Mouse (Mus musculus) neural tube, embryonic 13.5 days (tissue): ENCODE results near the gene Mrps35. TPM values are rescaled to one million over a fixed set of nuclear protein-coding genes. Genes with fewer than 3 reads are reported as not detected.

ENCODE experiments used
- ATAC-seq: fragments of 200-750 bp; cut with Nextera tagmentation; 2 replicates; pipeline ENCODE4 v1.8.0; 2017; ENCODE audit warnings: low read depth, mild to moderate bottlenecking, moderate TSS enrichment, moderate library complexity
- H3K27ac ChIP-seq: fragments of 300-500 bp; sonication (generic); replicated peaks from 2 replicates; pipeline ENCODE4 v1.5.1; 2015; ENCODE audit warnings: moderate library complexity, mild to moderate bottlenecking, inconsistent platforms
- H3K27me3 ChIP-seq: fragments of 300-500 bp; sonication (generic); 2 replicates; pipeline ENCODE4 v1.6.1; 2015; ENCODE audit warnings: mild to moderate bottlenecking, inconsistent platforms
- H3K36me3 ChIP-seq: fragments of 300-500 bp; sonication (generic); 2 replicates; pipeline ENCODE4 v1.6.1; 2015; ENCODE audit warnings: mild to moderate bottlenecking, inconsistent platforms
- H3K4me1 ChIP-seq: fragments of 300-500 bp; sonication (generic); replicated peaks from 2 replicates; pipeline ENCODE4 v1.6.1; 2015; ENCODE audit warnings: inconsistent platforms
- H3K4me2 ChIP-seq: fragments of 300-500 bp; sonication (generic); 2 replicates; pipeline ENCODE4 v1.6.1; 2015; ENCODE audit warnings: inconsistent platforms, mild to moderate bottlenecking, moderate library complexity
- H3K4me3 ChIP-seq: fragments of 300-500 bp; sonication (generic); 2 replicates; pipeline ENCODE4 v1.5.1; 2015; ENCODE audit warnings: mild to moderate bottlenecking, inconsistent platforms
- H3K9ac ChIP-seq: fragments of 300-500 bp; sonication (generic); 2 replicates; pipeline ENCODE4 v1.6.1; 2015; ENCODE audit warnings: moderate library complexity, mild to moderate bottlenecking, inconsistent platforms
- H3K9me3 ChIP-seq: fragments of 300-500 bp; sonication (generic); 2 replicates; pipeline ENCODE4 v1.6.1; 2016; ENCODE audit warnings: inconsistent platforms
- WGBS: fragments of 180-500 bp; shearing (Covaris S2); methylation state at CpG from one replicate; pipeline ENCODE4 v1.1.7; 2015; 5-methylcytosine and 5-hydroxymethylcytosine counted together
- polyA plus RNA-seq: library from polyadenylated mRNA; unstranded; fragments of >200 nt; fragmentation: Nextera tagmentation; extraction: Ambion mirVana; gene quantifications from 2 replicates; pipeline ENCODE4 v1.2.1, GENCODE M21; 2015

Gene Mrps35
- polyA plus RNA-seq, result 73.2 and 80.5 TPM in 2 replicates

DNA sequence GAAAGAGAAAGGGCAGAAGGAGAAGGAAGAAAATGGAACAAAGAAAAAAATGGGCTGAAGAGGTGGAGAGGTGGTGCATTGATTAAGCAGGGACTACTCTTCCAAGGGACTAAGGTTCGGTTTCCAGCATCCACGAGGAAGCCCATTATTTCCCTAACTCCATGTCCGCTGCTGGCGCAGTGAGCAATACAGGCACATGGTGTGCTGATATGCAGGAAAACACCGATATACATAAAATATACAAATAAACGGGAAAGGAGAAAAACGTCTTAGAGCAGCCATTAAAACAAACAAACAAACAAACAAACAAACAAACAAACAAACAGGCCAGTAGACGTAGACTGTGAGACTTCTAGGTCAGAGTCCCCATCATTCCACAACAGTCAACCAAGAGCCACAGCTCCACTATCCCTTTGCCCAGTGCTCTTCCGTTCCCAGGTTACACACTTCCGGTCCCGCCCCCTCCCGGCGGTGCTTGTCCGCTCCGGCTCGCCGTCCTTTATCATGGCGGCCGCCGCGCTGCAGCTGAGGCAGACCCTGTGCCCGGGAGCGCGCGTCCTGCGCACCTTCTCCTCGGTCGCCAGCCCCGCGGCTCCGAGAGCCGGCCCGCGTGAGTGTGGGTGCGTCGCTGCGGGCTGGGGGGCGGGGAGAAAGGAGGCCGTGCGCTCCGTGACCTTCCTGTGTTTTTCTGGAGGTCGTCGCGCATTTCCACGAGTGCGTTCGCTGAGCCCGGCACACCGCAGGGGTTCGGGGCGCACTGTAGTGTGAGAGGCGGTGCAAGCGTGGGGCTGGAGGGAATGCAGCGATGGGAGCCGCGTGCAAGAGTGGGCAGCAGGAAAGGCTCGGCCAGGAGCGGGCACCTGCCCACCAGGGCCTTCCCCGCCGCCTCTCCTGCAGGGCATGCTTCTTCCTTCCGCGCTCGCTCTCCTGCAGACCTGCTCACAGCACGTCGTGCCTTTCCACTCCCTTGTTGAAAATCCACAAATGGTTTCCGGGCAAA, at the start of gene Mrps35:
Mrps35 (plus strand) TSS at position 474 of the 1,000 bp plus-strand sequence.
- Histone ChIP-seq H3K27ac (peak within 1 kb of the TSS; percentile 92), H3K4me3 (peak within 1 kb of the TSS; percentile 93), H3K9ac (peak within 1 kb of the TSS; percentile 92), H3K9me3 (no peaks in the 10 kb centered on the region), H3K27me3 (peaks cover 10% of the 10 kb centered on the region), H3K36me3 (peaks cover 16% of the 10 kb centered on the region), H3K4me2 (peak within 1 kb of the TSS; percentile 77), H3K4me1 (peaks cover 28% of the 10 kb centered on the region)
- ATAC-seq, result peak; percentile 99
- 3% methylated on average over 66 of the region's 66 CpGs for WGBS

DNA sequence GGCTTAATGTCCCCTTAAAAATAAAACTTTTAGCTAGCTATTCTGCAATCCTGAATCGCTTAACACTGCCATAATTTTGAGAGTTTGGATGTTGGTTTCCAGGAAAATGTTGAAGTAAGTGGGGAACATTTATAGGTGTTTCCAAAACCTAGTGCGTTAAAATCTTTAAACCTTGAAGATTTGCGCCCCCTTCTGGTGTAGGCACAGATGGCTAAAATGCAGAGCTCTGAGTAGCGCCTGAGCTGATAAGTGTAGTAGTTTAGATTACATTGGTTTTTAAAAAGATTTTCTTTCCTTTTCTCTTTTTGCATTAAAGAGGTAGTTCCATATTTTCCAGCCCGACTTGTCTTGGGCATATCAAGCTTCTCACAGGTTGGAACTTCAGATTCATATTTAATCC, 48.3 kb upstream of the Mrps35 start:
- H3K4me1 ChIP-seq, result no peaks in the 10 kb centered on the region
- no peak overlapping the region for H3K4me3 ChIP-seq
- no peak overlapping the region for H3K9ac ChIP-seq
- no peaks in the 10 kb centered on the region for H3K9me3 ChIP-seq
- no peak overlapping the region for H3K27ac ChIP-seq
- no peak for ATAC-seq
- H3K36me3 ChIP-seq, result no peaks in the 10 kb centered on the region
- 38% methylated on average over 5 of the region's 5 CpGs for WGBS
- H3K4me2 ChIP-seq, result no peak overlapping the region
- H3K27me3 ChIP-seq, result no peaks in the 10 kb centered on the region

DNA sequence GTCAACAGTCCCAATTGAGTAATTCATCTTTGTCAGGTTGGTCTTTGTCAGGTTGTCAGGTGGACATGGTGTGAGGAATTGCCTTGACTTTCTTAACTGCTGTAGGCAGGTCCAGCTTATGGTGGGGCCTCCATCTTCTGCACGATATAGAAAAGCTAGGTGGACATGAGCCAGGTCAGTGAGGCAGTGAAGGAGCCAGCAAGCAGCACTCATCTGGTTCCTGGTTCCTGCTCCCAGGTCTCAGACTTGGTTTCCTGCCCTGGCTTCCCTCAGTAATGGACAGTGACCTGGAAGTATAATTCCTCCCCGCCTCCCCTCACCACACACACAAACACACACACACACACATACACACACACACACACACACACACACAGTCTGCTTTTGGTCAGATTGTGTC, 47.2 kb upstream of the Mrps35 start:
- no peaks in the 10 kb centered on the region for H3K9me3 ChIP-seq
- H3K4me2 ChIP-seq, result no peak overlapping the region
- no peak overlapping the region for H3K9ac ChIP-seq
- ATAC-seq, result no peak
- H3K4me1 ChIP-seq, result no peaks in the 10 kb centered on the region
- no peak overlapping the region for H3K27ac ChIP-seq
- 63% methylated on average over 2 of the region's 2 CpGs for WGBS
- no peak overlapping the region for H3K4me3 ChIP-seq
- H3K27me3 ChIP-seq, result no peaks in the 10 kb centered on the region
- H3K36me3 ChIP-seq, result no peaks in the 10 kb centered on the region

DNA sequence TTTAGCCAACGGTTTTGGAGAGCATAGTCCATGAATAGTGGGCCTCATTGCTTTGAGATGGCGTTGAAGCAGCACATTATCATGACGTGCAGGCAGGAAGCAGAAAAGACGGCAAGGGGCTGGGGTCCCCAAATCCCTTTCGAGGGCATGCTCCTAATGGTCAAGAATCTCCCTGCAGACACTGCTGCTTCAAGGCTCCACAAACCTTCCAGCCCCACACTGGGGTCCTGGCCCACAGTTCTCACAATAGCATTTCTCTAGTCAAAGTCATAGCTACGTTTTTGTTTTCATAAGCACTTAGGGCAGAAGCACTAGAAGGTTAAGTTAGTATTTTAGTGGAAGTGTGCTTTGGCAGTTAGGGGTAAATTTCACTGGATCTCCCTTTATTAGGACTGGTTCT, 46.7 kb upstream of the Mrps35 start:
- Histone ChIP-seq H3K27ac (no peak overlapping the region), H3K9me3 (no peaks in the 10 kb centered on the region), H3K4me3 (no peak overlapping the region), H3K27me3 (no peaks in the 10 kb centered on the region), H3K9ac (no peak overlapping the region), H3K36me3 (no peaks in the 10 kb centered on the region), H3K4me1 (no peaks in the 10 kb centered on the region), H3K4me2 (no peak overlapping the region)
- ATAC-seq, result no peak
- 83% methylated on average over 6 of the region's 6 CpGs for WGBS

DNA sequence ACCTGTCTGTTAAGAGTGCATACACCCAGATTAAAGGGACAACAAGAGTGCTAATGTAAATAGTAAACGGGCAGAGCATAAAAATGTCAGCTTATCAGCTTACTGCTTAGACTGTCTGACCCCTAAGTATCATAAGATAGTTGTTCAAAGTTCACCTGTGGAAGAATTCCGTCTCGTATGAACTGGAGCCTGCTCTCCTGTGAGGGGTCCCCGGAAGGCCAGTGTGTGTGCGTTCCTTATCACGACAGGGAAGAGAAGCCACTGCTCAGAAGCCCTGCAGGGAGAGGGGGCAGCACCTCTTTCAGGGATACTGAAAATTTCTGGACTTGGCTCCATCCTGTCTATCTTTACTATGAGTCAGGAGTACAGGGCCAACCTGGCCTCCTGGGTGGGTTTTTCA, 45.6 kb upstream of the Mrps35 start:
- Histone ChIP-seq H3K4me1 (no peaks in the 10 kb centered on the region), H3K9me3 (no peaks in the 10 kb centered on the region), H3K4me2 (no peak overlapping the region), H3K27ac (no peak overlapping the region), H3K27me3 (no peaks in the 10 kb centered on the region), H3K36me3 (no peaks in the 10 kb centered on the region), H3K9ac (no peak overlapping the region), H3K4me3 (no peak overlapping the region)
- no peak for ATAC-seq
- 89% methylated on average over 6 of the region's 6 CpGs for WGBS

DNA sequence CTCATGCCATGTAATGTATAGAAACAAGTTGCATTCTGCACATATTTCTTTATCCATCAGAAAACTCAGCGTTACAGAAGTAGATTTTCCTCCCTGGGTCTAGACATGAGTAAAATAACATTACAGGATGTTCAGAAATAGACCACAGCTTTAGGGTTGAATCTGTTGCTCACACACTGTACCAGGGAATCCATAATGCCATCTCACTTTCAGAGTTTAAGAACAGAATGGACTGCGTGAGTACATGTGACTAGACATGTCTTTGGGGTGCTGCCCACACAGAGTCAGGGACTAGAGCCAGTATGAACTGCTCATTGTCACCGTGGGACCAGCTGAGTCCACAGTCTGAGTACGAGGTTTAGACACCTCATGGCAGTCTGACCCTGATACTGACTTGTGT, 43.9 kb upstream of the Mrps35 start:
- no peaks in the 10 kb centered on the region for H3K9me3 ChIP-seq
- H3K27ac ChIP-seq, result no peak overlapping the region
- no peaks in the 10 kb centered on the region for H3K36me3 ChIP-seq
- ATAC-seq, result no peak
- no peak overlapping the region for H3K4me3 ChIP-seq
- WGBS, result 93% methylated on average over 4 of the region's 4 CpGs
- H3K4me2 ChIP-seq, result no peak overlapping the region
- H3K9ac ChIP-seq, result no peak overlapping the region
- H3K4me1 ChIP-seq, result no peaks in the 10 kb centered on the region
- H3K27me3 ChIP-seq, result no peaks in the 10 kb centered on the region

DNA sequence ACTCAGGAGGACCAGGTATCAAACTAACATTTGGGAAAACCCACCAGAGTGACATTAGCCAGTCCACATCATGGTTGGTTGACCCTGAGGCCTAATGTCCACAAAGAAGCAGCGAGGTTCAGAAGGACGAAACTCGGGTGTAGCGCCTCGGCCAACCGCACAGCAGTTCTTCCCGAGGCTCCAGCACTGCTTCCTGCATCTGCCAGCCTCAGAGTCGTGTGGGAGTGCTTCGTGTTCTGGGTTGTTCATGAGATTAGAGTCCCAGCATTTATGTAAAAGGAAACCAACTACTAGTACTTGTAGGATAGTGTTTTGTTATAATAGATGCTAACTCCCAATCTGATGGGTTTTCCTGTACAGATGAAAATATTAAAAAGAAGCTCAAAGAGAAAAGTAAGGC, 43.3 kb upstream of the Mrps35 start:
- no peak for ATAC-seq
- Histone ChIP-seq H3K4me3 (no peak overlapping the region), H3K9me3 (no peaks in the 10 kb centered on the region), H3K27me3 (no peaks in the 10 kb centered on the region), H3K4me1 (no peaks in the 10 kb centered on the region), H3K9ac (no peak overlapping the region), H3K4me2 (no peak overlapping the region), H3K36me3 (no peaks in the 10 kb centered on the region), H3K27ac (no peak overlapping the region)
- 88% methylated on average over 9 of the region's 9 CpGs for WGBS

DNA sequence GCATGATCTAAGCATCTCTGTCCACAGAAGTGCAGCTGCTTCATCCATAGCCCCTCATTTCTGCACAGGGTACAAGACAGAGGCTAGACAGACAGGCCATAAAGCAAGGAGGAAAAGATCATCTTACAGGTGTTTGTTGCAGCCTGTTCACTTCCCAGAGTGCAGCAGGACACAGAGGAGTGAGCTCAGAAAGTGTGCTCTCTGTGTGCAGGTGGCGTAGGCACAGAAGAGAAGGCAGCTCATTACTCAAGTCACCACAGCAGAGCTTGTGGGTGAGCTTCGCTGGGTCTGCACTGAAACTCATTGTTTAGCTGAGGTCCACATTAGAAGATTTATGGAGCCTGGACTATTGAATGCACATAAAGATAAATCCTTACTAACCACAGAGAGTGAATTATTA, 42.8 kb upstream of the Mrps35 start:
- Histone ChIP-seq H3K9me3 (no peaks in the 10 kb centered on the region), H3K27ac (no peak overlapping the region), H3K4me1 (no peaks in the 10 kb centered on the region), H3K9ac (no peak overlapping the region), H3K4me2 (no peak overlapping the region), H3K36me3 (no peaks in the 10 kb centered on the region), H3K4me3 (no peak overlapping the region), H3K27me3 (no peaks in the 10 kb centered on the region)
- no peak for ATAC-seq
- 24% methylated on average over 2 of the region's 2 CpGs for WGBS

DNA sequence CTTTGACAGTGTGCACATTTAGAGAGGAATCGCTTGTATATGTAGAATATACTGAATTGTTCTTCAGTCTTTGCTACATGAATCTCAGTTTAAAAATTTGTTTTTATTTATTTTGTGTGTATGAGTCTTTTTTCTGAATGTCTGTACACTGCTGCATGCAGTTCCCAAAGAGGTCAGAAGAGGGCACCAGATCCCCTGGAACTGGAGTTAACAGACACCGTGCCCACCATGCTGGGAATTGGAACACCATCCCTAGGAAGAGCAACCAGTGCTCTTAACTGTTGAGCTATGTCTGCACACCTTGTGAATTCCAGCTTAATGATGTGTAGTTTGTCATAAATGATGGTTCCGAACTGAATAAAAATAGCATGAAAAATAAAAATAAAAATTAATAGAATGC, 34.4 kb upstream of the Mrps35 start:
- no peak for ATAC-seq
- 57% methylated on average over 3 of the region's 3 CpGs for WGBS
- Histone ChIP-seq H3K36me3 (no peaks in the 10 kb centered on the region), H3K4me3 (no peak overlapping the region), H3K4me1 (no peaks in the 10 kb centered on the region), H3K27me3 (no peaks in the 10 kb centered on the region), H3K4me2 (no peak overlapping the region), H3K27ac (no peak overlapping the region), H3K9ac (no peak overlapping the region), H3K9me3 (no peaks in the 10 kb centered on the region)

DNA sequence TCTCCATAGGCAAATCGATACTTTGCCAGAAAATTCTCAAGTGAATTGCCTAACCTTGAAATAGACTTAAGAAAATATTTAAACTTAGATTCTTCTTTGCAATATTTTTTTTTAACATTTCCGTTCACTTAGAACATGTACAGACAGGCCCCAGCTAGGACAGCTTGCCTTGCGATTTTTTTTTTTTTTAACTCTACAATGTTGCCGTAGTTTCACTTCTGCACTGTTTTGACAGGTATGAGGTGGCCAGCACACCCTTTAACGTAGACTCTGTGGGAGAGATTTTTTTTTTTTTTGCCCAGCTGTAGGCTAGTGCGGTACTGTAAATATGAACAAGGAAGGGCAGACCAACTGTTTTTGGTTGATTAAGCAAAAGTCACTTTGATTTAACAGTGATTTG, 32.2 kb upstream of the Mrps35 start:
- Histone ChIP-seq H3K36me3 (no peaks in the 10 kb centered on the region), H3K9ac (no peak overlapping the region), H3K27ac (no peak overlapping the region), H3K4me1 (no peaks in the 10 kb centered on the region), H3K4me3 (no peak overlapping the region), H3K4me2 (no peak overlapping the region), H3K9me3 (no peaks in the 10 kb centered on the region), H3K27me3 (no peaks in the 10 kb centered on the region)
- ATAC-seq, result no peak
- 88% methylated on average over 6 of the region's 6 CpGs for WGBS

DNA sequence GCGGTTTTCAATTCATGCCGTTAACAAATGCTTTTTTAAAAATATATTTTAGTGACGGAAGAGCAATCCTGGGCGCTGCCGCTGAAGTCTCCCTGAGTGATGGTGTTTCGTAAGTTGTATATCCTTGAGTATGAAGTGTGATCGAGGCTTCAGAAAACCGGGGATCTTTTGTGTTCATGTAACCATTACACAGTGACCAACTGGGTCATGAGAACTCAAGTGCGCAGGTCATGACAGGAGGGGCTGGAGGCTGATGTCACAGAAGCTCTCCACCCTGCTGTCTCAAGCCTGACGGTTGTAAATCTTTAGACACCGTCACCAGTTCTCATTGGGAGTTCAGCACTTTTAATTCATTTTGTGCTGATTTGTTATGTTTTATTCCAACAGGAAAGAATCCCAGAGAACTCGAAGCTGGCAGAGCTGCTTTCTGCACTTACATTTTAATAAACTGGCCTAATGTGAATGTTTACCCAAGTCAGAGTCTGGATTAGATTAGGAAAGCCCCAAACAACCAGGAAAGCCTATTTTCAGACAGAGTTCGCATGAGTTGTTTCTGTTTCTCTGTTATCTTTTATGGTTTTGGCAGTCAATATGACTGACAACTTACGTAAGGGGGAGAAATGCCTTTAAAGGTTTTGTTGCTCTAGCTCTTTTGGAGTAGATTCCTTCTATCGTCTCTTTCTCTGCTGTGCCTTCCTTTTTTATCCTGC, 31.6 kb upstream of the Mrps35 start:
- no peak overlapping the region for H3K27ac ChIP-seq
- WGBS, result 83% methylated on average over 15 of the region's 15 CpGs
- no peaks in the 10 kb centered on the region for H3K27me3 ChIP-seq
- no peak overlapping the region for H3K4me3 ChIP-seq
- no peaks in the 10 kb centered on the region for H3K36me3 ChIP-seq
- no peak overlapping the region for H3K4me2 ChIP-seq
- H3K4me1 ChIP-seq, result no peaks in the 10 kb centered on the region
- H3K9me3 ChIP-seq, result no peaks in the 10 kb centered on the region
- ATAC-seq, result no peak
- no peak overlapping the region for H3K9ac ChIP-seq

DNA sequence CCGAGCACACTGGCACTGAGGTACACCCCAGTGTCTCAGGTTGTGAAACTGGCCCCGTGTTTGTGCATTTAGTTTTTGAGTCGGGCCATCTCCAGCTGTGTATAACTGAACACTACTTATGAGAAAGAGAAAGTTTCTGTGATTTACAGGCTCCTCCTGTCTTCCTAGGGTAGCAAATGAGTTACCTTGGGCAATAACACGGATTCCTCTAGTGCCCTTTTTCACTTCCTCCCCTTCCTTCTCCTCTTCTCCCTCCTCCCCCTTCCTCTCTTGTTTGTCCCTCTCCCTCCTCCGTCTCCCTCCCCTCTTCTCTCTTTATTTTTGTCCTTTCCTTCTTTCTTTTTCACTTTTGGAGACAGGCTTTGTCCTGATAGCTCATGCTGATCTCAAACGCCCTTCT, 31.0 kb upstream of the Mrps35 start:
- Histone ChIP-seq H3K4me2 (no peak overlapping the region), H3K27me3 (no peaks in the 10 kb centered on the region), H3K9ac (no peak overlapping the region), H3K9me3 (no peaks in the 10 kb centered on the region), H3K27ac (no peak overlapping the region), H3K36me3 (no peaks in the 10 kb centered on the region), H3K4me3 (no peak overlapping the region), H3K4me1 (no peaks in the 10 kb centered on the region)
- 69% methylated on average over 6 of the region's 6 CpGs for WGBS
- ATAC-seq, result no peak
